In genomic region chr15:18993512-18993911, GRCm38 (mm10) we compare ENCODE assay signal across 23 mouse cellular contexts.
DNase-seq lines count a peak whose midpoint lies in the region; ATAC-seq and TF ChIP-seq lines count a peak whose summit lies in the region.
"Had no signal": no experiment of that assay in that cellular context is flagged by ENCODE, and none has a peak within 500 bp of the region (broad histone marks: within the 10 kb centered on the region; RNA-seq: fewer than 3 reads in every experiment).

No protein-coding gene starts in this region.

- no peak for TF ChIP-seq POLR2A in myocyte (IDR thresholded peaks at IDR 0.05; ENCODE audit: insufficient read length, low read depth)

- TF ChIP-seq CTCF in C2C12 (IDR thresholded peaks at IDR 0.05; ENCODE audit: control insufficient read depth, insufficient read depth, insufficient read length): no peak

- H3K4me1 ChIP-seq in heart, embryonic 16.5 days (ENCODE audit: control insufficient read depth, insufficient read depth, low read length): peaks cover 4% of the 10 kb centered on the region; the same call in 1 of the 2 replicates
- H3K4me1 ChIP-seq: embryonic facial prominence, embryonic 13.5 days; embryonic facial prominence, embryonic 15.5 days; forebrain, embryonic 10.5 days; forebrain, embryonic 12.5 days had no signal

- H3K79me2 ChIP-seq in C2C12 (ENCODE audit: control insufficient read depth, insufficient read depth): no peaks in the 10 kb centered on the region
- H3K79me2 ChIP-seq in myocyte (ENCODE audit: control insufficient read depth, insufficient read depth): no peaks in the 10 kb centered on the region

- no peaks in the 10 kb centered on the region for H3K36me3 ChIP-seq in heart, embryonic 16.5 days (ENCODE audit: control insufficient read depth, insufficient read depth)
- no peaks in the 10 kb centered on the region for H3K36me3 ChIP-seq in C2C12 (ENCODE audit: control insufficient read depth, insufficient read depth)
- H3K36me3 ChIP-seq in myocyte (ENCODE audit: control insufficient read depth, insufficient read depth): no peaks in the 10 kb centered on the region
- H3K36me3 ChIP-seq: embryonic facial prominence, embryonic 13.5 days; embryonic facial prominence, embryonic 15.5 days; forebrain, embryonic 10.5 days; forebrain, embryonic 12.5 days had no signal

- peak; percentile 32; the same call in 1 of the 2 replicates for ATAC-seq in heart, embryonic 16.5 days (replicated peaks; ENCODE audit: extremely low read depth, insufficient read depth, low FRiP score)
- ATAC-seq: forebrain, embryonic 14.5 days; Patski had no signal

- no peak overlapping the region for H3K4me3 ChIP-seq in heart, embryonic 16.5 days (ENCODE audit: low read length)
- no peak overlapping the region for H3K4me3 ChIP-seq in C2C12 (ENCODE audit: insufficient read depth, poor library complexity, severe bottlenecking)
- H3K4me3 ChIP-seq in myocyte: no peak overlapping the region
- H3K4me3 ChIP-seq: embryonic facial prominence, embryonic 13.5 days; embryonic facial prominence, embryonic 15.5 days; erythroblast, embryonic 14.5 days; forebrain, embryonic 10.5 days; forebrain, embryonic 12.5 days had no signal

- no peaks in the 10 kb centered on the region for H3K27me3 ChIP-seq in heart, embryonic 16.5 days (ENCODE audit: control insufficient read depth, insufficient read depth, low read length)
- H3K27me3 ChIP-seq in C2C12 (ENCODE audit: control insufficient read depth, insufficient read depth, insufficient read length) (no peaks in the 10 kb centered on the region), myocyte (ENCODE audit: control insufficient read depth, insufficient read depth, insufficient read length) (no peaks in the 10 kb centered on the region)
- H3K27me3 ChIP-seq: embryonic facial prominence, embryonic 13.5 days; embryonic facial prominence, embryonic 15.5 days; forebrain, embryonic 12.5 days; Patski had no signal

- H3K9ac ChIP-seq in heart, embryonic 16.5 days (ENCODE audit: low read length): no peak overlapping the region
- H3K9ac ChIP-seq: embryonic facial prominence, embryonic 13.5 days; embryonic facial prominence, embryonic 15.5 days; forebrain, embryonic 12.5 days; forebrain, postnatal 0 days had no signal

- no peak for DNase-seq in heart, postnatal 14 days
- DNase-seq in T-cell, adult 2 months (ENCODE audit: low spot score): no peak
- DNase-seq: adrenal gland, adult 2 months; adrenal gland, postnatal 10 days; adrenal gland, postnatal 25 days; B cell, adult 2 months; cerebellum, adult 11 months; cerebellum, adult 18-20 months; cerebellum, adult 8-10 months; cerebellum, adult 9-11 months; cerebellum, postnatal 36 days; embryo, embryonic 11 days; forebrain, postnatal 0 days had no signal

- no peak overlapping the region for H3K4me2 ChIP-seq in heart, embryonic 16.5 days (ENCODE audit: low read depth, low read length)
- no peak overlapping the region for H3K4me2 ChIP-seq in myocyte (ENCODE audit: low read depth)
- H3K4me2 ChIP-seq: embryonic facial prominence, embryonic 13.5 days; embryonic facial prominence, embryonic 15.5 days; forebrain, embryonic 12.5 days had no signal

- H3ac ChIP-seq in C2C12 (ENCODE audit: control insufficient read depth, insufficient read length, low read depth) (no peak overlapping the region), myocyte (ENCODE audit: control insufficient read depth, insufficient read length) (no peak overlapping the region)

- H3K9me3 ChIP-seq in heart, embryonic 16.5 days (replicated peaks; ENCODE audit: control insufficient read depth, low read length): no peaks in the 10 kb centered on the region
- H3K9me3 ChIP-seq: embryonic facial prominence, embryonic 13.5 days; embryonic facial prominence, embryonic 15.5 days; forebrain, embryonic 10.5 days; forebrain, embryonic 12.5 days had no signal

- no peak overlapping the region for H3K27ac ChIP-seq in heart, embryonic 16.5 days (ENCODE audit: low read length)
- H3K27ac ChIP-seq: embryonic facial prominence, embryonic 13.5 days; embryonic facial prominence, embryonic 15.5 days; forebrain, embryonic 10.5 days; forebrain, embryonic 12.5 days had no signal

- intact Hi-C loops in heart, postnatal 14 days (cut with DNase I): no loop called here

- H3K79me3 ChIP-seq in C2C12 (ENCODE audit: low read depth): no peaks in the 10 kb centered on the region

TF ChIP-seq in C2C12, 6 proteins besides CTCF, POLR2A, EP300 and RAD21:
- TF ChIP-seq USF1 (IDR thresholded peaks at IDR 0.05; ENCODE audit: low read depth) (peak; percentile 62), MAX (IDR thresholded peaks at IDR 0.05) (no peak)
TF ChIP-seq in C2C12: peak in this region for 1.

TF ChIP-seq in myocyte, 11 proteins besides CTCF, POLR2A, EP300 and RAD21:
- peak; percentile 74 for TF ChIP-seq USF1 (IDR thresholded peaks at IDR 0.05; ENCODE audit: low read depth)
- TF ChIP-seq TCF3 (IDR thresholded peaks at IDR 0.05; ENCODE audit: insufficient read length, low read depth): no peak
- no peak for TF ChIP-seq MYOG (IDR thresholded peaks at IDR 0.05; ENCODE audit: control insufficient read depth in 1 of 3, insufficient read depth in 1 of 3, insufficient read length in 2 of 3, low read depth in 2 of 3)
- TF ChIP-seq MAX (IDR thresholded peaks at IDR 0.05; ENCODE audit: low read depth): no peak
- no peak for TF ChIP-seq MYOD1 (IDR thresholded peaks at IDR 0.05; ENCODE audit: control insufficient read depth in 1 of 3, insufficient read length in 2 of 3, low read depth in 2 of 3)
